Comparison of ENCODE assay signal across 16 mouse cellular contexts in genomic region chr3:34837644-34838332, GRCm38 (mm10).
DNase-seq lines count a peak whose midpoint lies in the region; ATAC-seq and TF ChIP-seq lines count a peak whose summit lies in the region.
"Had no signal": no experiment of that assay in that cellular context is flagged by ENCODE, and none has a peak within 500 bp of the region (broad histone marks: within the 10 kb centered on the region; RNA-seq: fewer than 3 reads in every experiment).

No protein-coding gene starts in this region.

- H3K9ac ChIP-seq in hindbrain, embryonic 15.5 days, result no peak overlapping the region
- H3K9ac ChIP-seq in stomach, embryonic 14.5 days (replicated peaks; ENCODE audit: low read depth, low read length), result no peak overlapping the region
- H3K9ac ChIP-seq in stomach, postnatal 0 days (ENCODE audit: low read length), result no peak overlapping the region
- no peak overlapping the region for H3K9ac ChIP-seq in hindbrain, embryonic 16.5 days (ENCODE audit: low read depth, low read length)
- H3K9ac ChIP-seq: embryonic facial prominence, embryonic 15.5 days; liver, embryonic 15.5 days had no signal

- H3K27ac ChIP-seq in hindbrain, embryonic 15.5 days (replicated peaks), result no peak overlapping the region
- no peak overlapping the region for H3K27ac ChIP-seq in hindbrain, embryonic 10.5 days
- H3K27ac ChIP-seq in stomach, embryonic 14.5 days (ENCODE audit: low read length), result no peak overlapping the region
- no peak overlapping the region for H3K27ac ChIP-seq in stomach, postnatal 0 days (replicated peaks)
- no peak overlapping the region for H3K27ac ChIP-seq in hindbrain, embryonic 16.5 days (ENCODE audit: low read depth, low read length)
- no peak overlapping the region for H3K27ac ChIP-seq in thymus, adult 2 months (ENCODE audit: control insufficient read depth, insufficient read depth, low read length)
- H3K27ac ChIP-seq: embryonic facial prominence, embryonic 15.5 days; liver, embryonic 15.5 days had no signal

- H3K27me3 ChIP-seq in hindbrain, embryonic 15.5 days, result no peaks in the 10 kb centered on the region; the same call in 1 of the 2 replicates
- H3K27me3 ChIP-seq in hindbrain, embryonic 10.5 days (ENCODE audit: insufficient read depth, poor library complexity, severe bottlenecking), result no peaks in the 10 kb centered on the region
- no peaks in the 10 kb centered on the region for H3K27me3 ChIP-seq in stomach, embryonic 14.5 days (ENCODE audit: control insufficient read depth, insufficient read depth, low read length)
- no peaks in the 10 kb centered on the region for H3K27me3 ChIP-seq in stomach, postnatal 0 days (ENCODE audit: control insufficient read depth, insufficient read depth, low read length)
- H3K27me3 ChIP-seq in hindbrain, embryonic 16.5 days (replicated peaks; ENCODE audit: control insufficient read depth, insufficient read depth, low read length), result no peaks in the 10 kb centered on the region
- H3K27me3 ChIP-seq in thymus, adult 2 months (ENCODE audit: control insufficient read depth, insufficient read depth, low read length), result no peaks in the 10 kb centered on the region
- H3K27me3 ChIP-seq: embryonic facial prominence, embryonic 15.5 days; liver, embryonic 15.5 days had no signal

- H3K4me2 ChIP-seq in hindbrain, embryonic 15.5 days, result no peak overlapping the region; the same call in 1 of the 2 replicates
- no peak overlapping the region for H3K4me2 ChIP-seq in stomach, embryonic 14.5 days (replicated peaks; ENCODE audit: low read depth, low read length)
- no peak overlapping the region for H3K4me2 ChIP-seq in stomach, postnatal 0 days (replicated peaks; ENCODE audit: low read depth)
- H3K4me2 ChIP-seq in hindbrain, embryonic 16.5 days (ENCODE audit: low read length), result no peak overlapping the region
- H3K4me2 ChIP-seq: embryonic facial prominence, embryonic 15.5 days; liver, embryonic 15.5 days had no signal

- H3K36me3 ChIP-seq in hindbrain, embryonic 15.5 days, result no peaks in the 10 kb centered on the region
- no peaks in the 10 kb centered on the region for H3K36me3 ChIP-seq in hindbrain, embryonic 10.5 days
- no peaks in the 10 kb centered on the region for H3K36me3 ChIP-seq in stomach, embryonic 14.5 days (ENCODE audit: control insufficient read depth, insufficient read depth, low read length)
- H3K36me3 ChIP-seq in stomach, postnatal 0 days (ENCODE audit: control insufficient read depth, insufficient read depth, low read length), result no peaks in the 10 kb centered on the region
- no peaks in the 10 kb centered on the region for H3K36me3 ChIP-seq in hindbrain, embryonic 16.5 days (ENCODE audit: control insufficient read depth, insufficient read depth, low read length)
- H3K36me3 ChIP-seq in thymus, adult 2 months (ENCODE audit: control insufficient read depth, insufficient read depth, low read length), result no peaks in the 10 kb centered on the region
- H3K36me3 ChIP-seq: embryonic facial prominence, embryonic 15.5 days; liver, embryonic 15.5 days had no signal

- TF ChIP-seq POLR2A in thymus, adult 2 months (IDR thresholded peaks at IDR 0.05; ENCODE audit: control insufficient read depth, extremely low read depth, insufficient read depth, low read length, poor library complexity), result no peak

- no peak for TF ChIP-seq EP300 in stomach, postnatal 0 days (optimal IDR thresholded peaks at IDR 0.05)

- 58% methylated on average over 11 of the region's 11 CpGs for WGBS in hindbrain, embryonic 15.5 days
- WGBS in hindbrain, embryonic 10.5 days, result 82% methylated on average over 11 of the region's 11 CpGs
- WGBS in stomach, embryonic 14.5 days, result 65% methylated on average over 11 of the region's 11 CpGs
- WGBS in stomach, postnatal 0 days, result 69% methylated on average over 11 of the region's 11 CpGs
- 58% methylated on average over 11 of the region's 11 CpGs for WGBS in hindbrain, embryonic 16.5 days
- WGBS in thymus, adult 2 months, result 92% methylated on average over 11 of the region's 11 CpGs

- DNase-seq in hindbrain, embryonic 10.5 days (ENCODE audit: low spot score), result no peak
- DNase-seq in stomach, postnatal 0 days (ENCODE audit: low spot score), result no peak
- DNase-seq in cerebellum, postnatal 36 days, result no peak
- no peak for DNase-seq in thymus, adult 2 months
- DNase-seq: cerebellum, adult 11-12 months; kidney, adult 8-10 months; left cerebral cortex, postnatal 4 days; lung, postnatal 36 days; thymus, postnatal 25 days had no signal

- H3K4me1 ChIP-seq in hindbrain, embryonic 15.5 days (replicated peaks), result peaks cover 16% of the 10 kb centered on the region
- peaks cover 7% of the 10 kb centered on the region; the same call in 1 of the 2 replicates for H3K4me1 ChIP-seq in hindbrain, embryonic 10.5 days (replicated peaks)
- no peaks in the 10 kb centered on the region for H3K4me1 ChIP-seq in stomach, embryonic 14.5 days (ENCODE audit: control insufficient read depth, insufficient read depth, low read length)
- H3K4me1 ChIP-seq in stomach, postnatal 0 days (replicated peaks; ENCODE audit: control insufficient read depth, insufficient read depth), result no peaks in the 10 kb centered on the region
- H3K4me1 ChIP-seq in hindbrain, embryonic 16.5 days (ENCODE audit: control insufficient read depth, insufficient read depth, low read depth, low read length), result no peaks in the 10 kb centered on the region; the same call in 1 of the 2 replicates
- no peaks in the 10 kb centered on the region for H3K4me1 ChIP-seq in thymus, adult 2 months (replicated peaks; ENCODE audit: control insufficient read depth, insufficient read depth, low read length)
- H3K4me1 ChIP-seq: liver, embryonic 15.5 days had no signal

- no peak overlapping the region for H3K4me3 ChIP-seq in hindbrain, embryonic 15.5 days
- no peak overlapping the region for H3K4me3 ChIP-seq in hindbrain, embryonic 10.5 days
- H3K4me3 ChIP-seq in stomach, embryonic 14.5 days (ENCODE audit: low read depth, low read length), result no peak overlapping the region
- H3K4me3 ChIP-seq in stomach, postnatal 0 days (ENCODE audit: low read depth, low read length), result no peak overlapping the region
- no peak overlapping the region for H3K4me3 ChIP-seq in hindbrain, embryonic 16.5 days (ENCODE audit: low read length)
- no peak overlapping the region for H3K4me3 ChIP-seq in thymus, adult 2 months (ENCODE audit: control insufficient read depth, insufficient read depth, low read length)
- H3K4me3 ChIP-seq: embryonic facial prominence, embryonic 15.5 days; liver, embryonic 15.5 days; myocyte had no signal

- 0 out of 2 replicates have a peak, but pooled peaks have one; percentile 45 for ATAC-seq in hindbrain, embryonic 15.5 days (ENCODE audit: low FRiP score, low read depth)
- ATAC-seq in stomach, embryonic 14.5 days (ENCODE audit: insufficient number of reproducible peaks, insufficient read depth, low FRiP score, low read depth), result peak; percentile 53; the same call in 1 of the 2 replicates
- ATAC-seq in stomach, postnatal 0 days (ENCODE audit: low FRiP score, low TSS enrichment), result no peak
- peak; percentile 70 for ATAC-seq in hindbrain, embryonic 16.5 days
- ATAC-seq in inflammation-experienced regulatory T-cells, adult 6 months, result no peak

- H3K9me3 ChIP-seq in hindbrain, embryonic 15.5 days, result no peaks in the 10 kb centered on the region
- H3K9me3 ChIP-seq in hindbrain, embryonic 10.5 days, result no peaks in the 10 kb centered on the region
- no peaks in the 10 kb centered on the region for H3K9me3 ChIP-seq in stomach, embryonic 14.5 days (ENCODE audit: control insufficient read depth, low read depth, low read length)
- H3K9me3 ChIP-seq in stomach, postnatal 0 days (ENCODE audit: control insufficient read depth, low read length), result no peaks in the 10 kb centered on the region
- no peaks in the 10 kb centered on the region for H3K9me3 ChIP-seq in hindbrain, embryonic 16.5 days (ENCODE audit: control insufficient read depth, low read length)
- H3K9me3 ChIP-seq: embryonic facial prominence, embryonic 15.5 days; liver, embryonic 15.5 days had no signal

- no peak for TF ChIP-seq CTCF in stomach, postnatal 0 days (IDR thresholded peaks at IDR 0.05; ENCODE audit: low read depth)
- TF ChIP-seq CTCF in thymus, adult 2 months (IDR thresholded peaks at IDR 0.05; ENCODE audit: borderline replicate concordance, control insufficient read depth, extremely low read depth, insufficient read depth, low read length, poor library complexity), result no peak

Comparison
In these comparisons a context has a peak if more than half of its experiments do, and no peak if none do; other contexts are left out.
1. ATAC-seq: peak in hindbrain, embryonic 15.5 days (single experiment), stomach, embryonic 14.5 days (single experiment) and hindbrain, embryonic 16.5 days (single experiment); none in stomach, postnatal 0 days (single experiment) and inflammation-experienced regulatory T-cells, adult 6 months (single experiment).